Comparison of ENCODE assay signal across 22 mouse cellular contexts in the genomic region with DNA sequence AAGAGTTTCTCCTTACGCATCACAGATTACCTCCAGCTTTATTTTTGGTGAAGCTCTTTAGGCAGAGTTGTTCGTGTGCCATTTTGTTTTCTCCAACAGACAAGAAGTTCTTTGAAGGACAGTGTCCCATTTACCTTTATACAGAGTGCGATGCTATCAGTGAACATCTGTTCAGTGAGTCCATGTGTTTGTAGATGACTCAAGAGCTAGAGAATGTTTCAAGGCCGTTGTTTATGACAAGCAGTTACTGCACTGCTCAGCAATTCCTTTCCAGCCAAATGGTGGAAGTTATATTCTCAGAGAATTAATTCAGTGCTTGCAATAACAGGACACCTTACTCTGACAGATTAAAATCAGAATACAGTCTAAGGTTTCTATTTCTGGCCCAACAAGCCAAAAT. TPM values are rescaled to one million over a fixed set of nuclear protein-coding genes. Genes with fewer than 3 reads are reported as not detected.
A peak's percentile ranks its signal among the peaks of the same experiment; 100 is the strongest.
DNase-seq lines count a peak whose midpoint lies in the region; ATAC-seq and TF ChIP-seq lines count a peak whose summit lies in the region.
"Had no signal": no experiment of that assay in that cellular context is flagged by ENCODE, and none has a peak within 500 bp of the region (broad histone marks: within the 10 kb centered on the region; RNA-seq: fewer than 3 reads in every experiment).

No protein-coding gene starts in this region.

- no peak overlapping the region for H3K9ac ChIP-seq in liver, embryonic 12.5 days
- no peak overlapping the region for H3K9ac ChIP-seq in liver, postnatal 0 days (replicated peaks)
- no peak overlapping the region for H3K9ac ChIP-seq in midbrain, embryonic 11.5 days (ENCODE audit: low read length)
- H3K9ac ChIP-seq in lung, postnatal 0 days (replicated peaks; ENCODE audit: low read depth), result no peak overlapping the region
- H3K9ac ChIP-seq: embryonic facial prominence, embryonic 13.5 days; forebrain, embryonic 12.5 days; heart, embryonic 13.5 days; hindbrain, embryonic 15.5 days had no signal

- H3K9me3 ChIP-seq in liver, embryonic 12.5 days (replicated peaks), result no peaks in the 10 kb centered on the region
- no peaks in the 10 kb centered on the region for H3K9me3 ChIP-seq in liver, postnatal 0 days (ENCODE audit: low read length)
- no peaks in the 10 kb centered on the region for H3K9me3 ChIP-seq in midbrain, embryonic 11.5 days (ENCODE audit: control insufficient read depth, low read length)
- no peaks in the 10 kb centered on the region for H3K9me3 ChIP-seq in lung, postnatal 0 days (ENCODE audit: low read length)
- H3K9me3 ChIP-seq: embryonic facial prominence, embryonic 13.5 days; forebrain, embryonic 12.5 days; heart, embryonic 13.5 days; hindbrain, embryonic 15.5 days had no signal

- H3K4me2 ChIP-seq in liver, embryonic 12.5 days, result no peak overlapping the region
- no peak overlapping the region for H3K4me2 ChIP-seq in liver, postnatal 0 days (ENCODE audit: low read depth, low read length)
- H3K4me2 ChIP-seq in midbrain, embryonic 11.5 days, result no peak overlapping the region
- H3K4me2 ChIP-seq in lung, postnatal 0 days (replicated peaks; ENCODE audit: low read depth, low read length), result no peak overlapping the region
- H3K4me2 ChIP-seq: embryonic facial prominence, embryonic 13.5 days; forebrain, embryonic 12.5 days; heart, embryonic 13.5 days; hindbrain, embryonic 15.5 days had no signal

- TF ChIP-seq CTCF in liver, postnatal 0 days (IDR thresholded peaks at IDR 0.05; ENCODE audit: low read depth), result no peak
- no peak for TF ChIP-seq CTCF in lung, postnatal 0 days (IDR thresholded peaks at IDR 0.05)

- no peaks in the 10 kb centered on the region for H3K36me3 ChIP-seq in liver, embryonic 12.5 days
- H3K36me3 ChIP-seq in liver, postnatal 0 days (replicated peaks; ENCODE audit: insufficient read depth, low read length), result no peaks in the 10 kb centered on the region
- H3K36me3 ChIP-seq in midbrain, embryonic 11.5 days (ENCODE audit: control insufficient read depth, insufficient read depth, low read length), result no peaks in the 10 kb centered on the region
- no peaks in the 10 kb centered on the region for H3K36me3 ChIP-seq in lung, postnatal 0 days (ENCODE audit: insufficient read depth, low read length)
- H3K36me3 ChIP-seq: embryonic facial prominence, embryonic 13.5 days; forebrain, embryonic 12.5 days; heart, embryonic 13.5 days; hindbrain, embryonic 15.5 days had no signal

- WGBS in liver, embryonic 12.5 days (ENCODE audit: insufficient replicate concordance), result 48% methylated on average over 4 of the region's 4 CpGs
- 56% methylated on average over 4 of the region's 4 CpGs for WGBS in liver, postnatal 0 days (ENCODE audit: insufficient replicate concordance)
- WGBS in midbrain, embryonic 11.5 days, result 92% methylated on average over 4 of the region's 4 CpGs
- WGBS in lung, postnatal 0 days, result 67% methylated on average over 4 of the region's 4 CpGs

- H3K27ac ChIP-seq in liver, embryonic 12.5 days, result no peak overlapping the region
- H3K27ac ChIP-seq in liver, postnatal 0 days (ENCODE audit: low read depth), result peak overlapping the region; percentile 8; the same call in 1 of the 2 replicates
- no peak overlapping the region for H3K27ac ChIP-seq in midbrain, embryonic 11.5 days (ENCODE audit: low read depth, low read length)
- no peak overlapping the region for H3K27ac ChIP-seq in lung, postnatal 0 days (ENCODE audit: low read length)
- H3K27ac ChIP-seq: embryonic facial prominence, embryonic 13.5 days; forebrain, embryonic 12.5 days; gastrocnemius, adult 2 months; heart, embryonic 13.5 days; hindbrain, embryonic 15.5 days had no signal

- no peak overlapping the region for H3K4me3 ChIP-seq in liver, embryonic 12.5 days
- no peak overlapping the region for H3K4me3 ChIP-seq in liver, postnatal 0 days (ENCODE audit: low read depth, low read length)
- no peak overlapping the region for H3K4me3 ChIP-seq in midbrain, embryonic 11.5 days (ENCODE audit: low read depth, low read length)
- H3K4me3 ChIP-seq in lung, postnatal 0 days (ENCODE audit: low read depth, low read length), result no peak overlapping the region
- H3K4me3 ChIP-seq: embryonic facial prominence, embryonic 13.5 days; forebrain, embryonic 12.5 days; gastrocnemius, adult 2 months; heart, embryonic 13.5 days; hindbrain, embryonic 15.5 days had no signal

- ATAC-seq in liver, embryonic 12.5 days, result peak; percentile 63; the same call in 1 of the 2 replicates
- ATAC-seq in liver, postnatal 0 days, result peak; percentile 87
- ATAC-seq in midbrain, embryonic 11.5 days (ENCODE audit: low FRiP score), result no peak
- no peak for ATAC-seq in lung, postnatal 0 days
- ATAC-seq: CD4-positive, CD25-positive, alpha-beta regulatory T cell, adult 4 months; forebrain, embryonic 16.5 days had no signal

- H3K27me3 ChIP-seq in liver, embryonic 12.5 days (replicated peaks), result no peaks in the 10 kb centered on the region
- no peaks in the 10 kb centered on the region for H3K27me3 ChIP-seq in liver, postnatal 0 days (ENCODE audit: insufficient read depth, low read length)
- H3K27me3 ChIP-seq in midbrain, embryonic 11.5 days (ENCODE audit: control insufficient read depth, insufficient read depth, low read length), result no peaks in the 10 kb centered on the region
- no peaks in the 10 kb centered on the region for H3K27me3 ChIP-seq in lung, postnatal 0 days (replicated peaks; ENCODE audit: insufficient read depth, low read length)
- H3K27me3 ChIP-seq: embryonic facial prominence, embryonic 13.5 days; forebrain, embryonic 12.5 days; heart, embryonic 13.5 days; hindbrain, embryonic 15.5 days had no signal

- peak; percentile 31; the same call in 1 of the 2 replicates for TF ChIP-seq EP300 in liver, postnatal 0 days (IDR thresholded peaks at IDR 0.05; ENCODE audit: low read depth)
- TF ChIP-seq EP300 in lung, postnatal 0 days (IDR thresholded peaks at IDR 0.05), result no peak

- peaks cover 18% of the 10 kb centered on the region; the same call in 1 of the 2 replicates for H3K4me1 ChIP-seq in liver, embryonic 12.5 days
- H3K4me1 ChIP-seq in liver, postnatal 0 days (ENCODE audit: insufficient read depth), result no peaks in the 10 kb centered on the region
- H3K4me1 ChIP-seq in midbrain, embryonic 11.5 days (ENCODE audit: control insufficient read depth, insufficient read depth, low read length), result no peaks in the 10 kb centered on the region
- no peaks in the 10 kb centered on the region for H3K4me1 ChIP-seq in lung, postnatal 0 days (ENCODE audit: insufficient read depth, low read depth, low read length)
- H3K4me1 ChIP-seq: embryonic facial prominence, embryonic 13.5 days; forebrain, embryonic 12.5 days; heart, embryonic 13.5 days; hindbrain, embryonic 15.5 days had no signal

- DNase-seq in liver, result no peak
- DNase-seq in c-Kit-positive CD71-positive TER-119-positive erythroid progenitor cells, embryonic 14.5 days (ENCODE audit: low spot score), result peak; percentile 15
- DNase-seq in liver, postnatal 0 days, result no peak
- no peak for DNase-seq in midbrain, embryonic 11.5 days (ENCODE audit: low spot score, missing footprints)
- no peak for DNase-seq in lung, postnatal 0 days (ENCODE audit: low spot score)
- no peak for DNase-seq in adrenal gland, adult 18-20 months (ENCODE audit: low spot score in 2 of 2)
- DNase-seq: adrenal gland, postnatal 14 days; B cell, adult 2 months; cerebellum, adult 11 months; cerebellum, adult 8-10 months; cerebellum, postnatal 25 days; gastrocnemius, adult 2 months; gastrocnemius, postnatal 25 days; heart, adult 11 months; heart, postnatal 36 days had no signal

RNA-seq across cellular contexts. Expression of a gene that starts 27.5 kb away (rescaled TPM):
- polyA plus RNA-seq in liver, embryonic 12.5 days (2016; fragmentation: Nextera tagmentation; extraction: Ambion mirVana), result 235 and 238 TPM in 2 replicates
- 61.9 and 69.2 TPM in 2 replicates for polyA plus RNA-seq in liver, postnatal 0 days (2015; fragmentation: Nextera tagmentation; extraction: Ambion mirVana)
- 662 and 708 TPM in 2 replicates for polyA plus RNA-seq in midbrain, embryonic 11.5 days (2014; fragmentation: Nextera tagmentation; extraction: Ambion mirVana)
- 87.8 and 105 TPM in 2 replicates for polyA plus RNA-seq in lung, postnatal 0 days (2015; fragmentation: Nextera tagmentation; extraction: Ambion mirVana)
- 100 to 1,000 TPM; 343 to 464 TPM for total RNA-seq in adrenal gland, adult 18-20 months (2021)

Comparison
In these comparisons a context has a peak if more than half of its experiments do, and no peak if none do; other contexts are left out.
1. ATAC-seq: peak in liver, embryonic 12.5 days (single experiment) and liver, postnatal 0 days (single experiment); none in midbrain, embryonic 11.5 days (single experiment) and lung, postnatal 0 days (single experiment).